Mouse (Mus musculus) spleen, adult 2 months (tissue): Measurements from ENCODE around the gene Mgp.

Source experiments
- CTCF ChIP-seq: fragments of 200-500 bp; IDR thresholded peaks from 2 replicates; pipeline ENCODE4 v1.5.1; 2011; ENCODE audit warnings: mild to moderate bottlenecking, inconsistent platforms; ENCODE audit not compliant: insufficient read depth, insufficient read length, insufficient replicate concordance; ENCODE audit errors: extremely low read depth
- POLR2A ChIP-seq: fragments of 200-500 bp; IDR thresholded peaks from 2 replicates; pipeline ENCODE4 v1.6.1; 2011; ENCODE audit warnings: low read depth, low read length, inconsistent platforms

DNA sequence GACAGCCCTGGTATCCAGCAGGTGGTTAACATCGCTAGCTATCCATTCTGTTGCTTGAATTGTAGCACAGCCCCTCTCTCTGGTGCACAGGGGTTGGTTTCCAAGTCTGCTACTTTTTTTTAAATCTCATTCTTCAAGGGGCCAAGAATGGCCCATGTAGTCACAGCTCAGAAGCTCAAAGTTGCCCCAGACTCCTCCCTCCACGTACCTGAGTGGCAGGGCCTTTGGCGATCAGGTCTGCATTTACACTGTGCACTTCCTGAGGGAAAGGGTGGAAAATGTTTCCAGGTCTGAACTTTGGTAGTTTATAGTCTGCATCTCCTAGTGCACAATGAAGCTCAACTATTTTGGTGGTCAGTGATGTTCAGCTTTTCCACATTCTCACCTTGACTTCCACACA is 28.4 kb downstream of the Mgp start:
- TF ChIP-seq CTCF: no peak
- TF ChIP-seq POLR2A: no peak
